Mouse (Mus musculus): ENCODE measurements around the gene Akna. TPM values are rescaled to one million over a fixed set of nuclear protein-coding genes. Genes with fewer than 3 reads are reported as not detected.

Akna gene
- total RNA-seq (2021) = 1 to 10 TPM; 2.8 to 3.0 TPM

- peak; percentile 56 to 69 for DNase-seq
These were observed at the start of gene Akna for GRCm38 (mm10) chr4:63403040-63403959. Gene Akna, minus strand, starts transcription at chr4:63403354.

GRCm38 (mm10) chr4:63452555-63452954, 49.4 kb upstream of the Akna start:
- no peak for DNase-seq

- DNase-seq = no peak
These were observed 47.4 kb upstream of the Akna start for GRCm38 (mm10) chr4:63450551-63450950.

- no peak for DNase-seq
These were observed 41.4 kb upstream of the Akna start for GRCm38 (mm10) chr4:63444362-63445066.

GRCm38 (mm10) chr4:63443101-63443500, 39.9 kb upstream of the Akna start:
- no peak for DNase-seq

GRCm38 (mm10) chr4:63441616-63442015, 38.5 kb upstream of the Akna start:
- DNase-seq = no peak

- no peak for DNase-seq
These were observed 37.1 kb upstream of the Akna start for GRCm38 (mm10) chr4:63440262-63440661.

- DNase-seq = no peak
These were observed 34.8 kb upstream of the Akna start for GRCm38 (mm10) chr4:63437968-63438367.

GRCm38 (mm10) chr4:63437119-63437815, 34.1 kb upstream of the Akna start:
- DNase-seq = no peak

GRCm38 (mm10) chr4:63435402-63435801, 32.2 kb upstream of the Akna start:
- no peak for DNase-seq

GRCm38 (mm10) chr4:63431098-63431497, 27.9 kb upstream of the Akna start:
- no peak for DNase-seq

GRCm38 (mm10) chr4:63430357-63430756, 27.2 kb upstream of the Akna start:
- DNase-seq = no peak

- no peak for DNase-seq
These were observed 23.2 kb upstream of the Akna start for GRCm38 (mm10) chr4:63426308-63426707.

GRCm38 (mm10) chr4:63423811-63424210, 20.7 kb upstream of the Akna start:
- no peak for DNase-seq

GRCm38 (mm10) chr4:63423231-63423630, 20.1 kb upstream of the Akna start:
- no peak for DNase-seq

- DNase-seq = peak in 1 of 2 experiments; percentile 28
These were observed 17.2 kb upstream of the Akna start for GRCm38 (mm10) chr4:63420143-63420920.

- DNase-seq = no peak
These were observed 15.1 kb upstream of the Akna start for GRCm38 (mm10) chr4:63418270-63418669.

GRCm38 (mm10) chr4:63417318-63417957, 14.3 kb upstream of the Akna start:
- peak; percentile 70 to 74 for DNase-seq

GRCm38 (mm10) chr4:63414951-63415350, 11.8 kb upstream of the Akna start:
- no peak for DNase-seq

GRCm38 (mm10) chr4:63411222-63411621, 8.1 kb upstream of the Akna start:
- no peak for DNase-seq

GRCm38 (mm10) chr4:63410583-63410934, 7.4 kb upstream of the Akna start:
- DNase-seq = peak; percentile 85 to 87
